Mouse (Mus musculus) left cerebral cortex, adult 8-10 months (tissue): ENCODE measurements around the gene Gm21858. TPM values are rescaled to one million over a fixed set of nuclear protein-coding genes. Genes with fewer than 3 reads are reported as not detected.
"Not testable (repeated sequence)": the region's sequence is repeated elsewhere in the genome, so short reads cannot be mapped to it uniquely, and the experiment has no call there.

Experiments used
- DNase-seq, 2 experiments: peaks; one replicate each; pipeline ENCODE4 v3.0.0; 2022; ENCODE audit warnings: low spot score in 2 of 2
- total RNA-seq, 4 experiments: library from RNA; stranded (reverse); gene quantifications; 2 replicates each; pipeline ENCODE4 v1.2.4; 2022

The Gm21858 gene
- total RNA-seq: not detected

GRCm38 (mm10) chrY:55731456-55731855 is at the start of gene Gm21858:
Gm21858 (plus strand) TSS chrY:55731756.
- DNase-seq: not testable (repeated sequence)
